Mouse (Mus musculus): ENCODE results near the gene Mki67. TPM values are rescaled to one million over a fixed set of nuclear protein-coding genes. Genes with fewer than 3 reads are reported as not detected.
"Not testable (repeated sequence)": the region's sequence is repeated elsewhere in the genome, so short reads cannot be mapped to it uniquely, and the experiment has no call there.

Mki67 gene
- polyA plus RNA-seq, 1 experiment from 2014 or later, result 5.6 TPM

DNA sequence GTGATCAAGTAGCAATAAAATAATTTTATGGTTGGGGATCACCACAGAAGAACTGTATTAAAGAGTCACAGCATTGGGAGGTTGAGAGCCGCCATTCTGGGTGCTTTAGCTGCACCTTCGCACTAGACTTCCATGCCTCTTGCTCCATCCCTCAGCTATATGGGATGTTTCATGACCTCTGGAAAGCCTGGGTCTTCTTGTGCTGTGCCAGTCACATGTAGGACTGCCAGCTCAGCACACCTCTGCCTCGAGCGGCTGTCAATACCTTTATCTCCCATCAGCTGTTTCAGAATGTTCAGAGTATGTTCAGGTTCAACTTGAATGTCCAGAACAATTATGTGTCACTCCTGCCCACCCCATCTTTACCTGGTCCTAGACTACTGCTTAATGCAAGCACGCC, 24.2 kb downstream of the Mki67 start:
- Histone ChIP-seq H3K9me3 (ENCODE audit: control insufficient read depth, low read length) (no peaks in the 10 kb centered on the region), H3K4me3 (ENCODE audit: low read length) (no peak overlapping the region), H3K27me3 (replicated peaks; ENCODE audit: control insufficient read depth, insufficient read depth, low read length) (no peaks in the 10 kb centered on the region), H3K9ac (ENCODE audit: low read depth, low read length) (no peak overlapping the region), H3K36me3 (ENCODE audit: control insufficient read depth, insufficient read depth, low read length) (no peaks in the 10 kb centered on the region), H3K4me2 (ENCODE audit: low read length) (no peak overlapping the region), H3K4me1 (ENCODE audit: control insufficient read depth, insufficient read depth, low read depth, low read length) (no peaks in the 10 kb centered on the region), H3K27ac (ENCODE audit: low read depth, low read length) (no peak overlapping the region)
- ATAC-seq, result no peak
- WGBS, result 97% methylated on average over 5 of the region's 5 CpGs

- ATAC-seq, result no peak
- Histone ChIP-seq H3K27me3 (replicated peaks; ENCODE audit: control insufficient read depth, insufficient read depth, low read length) (no peaks in the 10 kb centered on the region), H3K9me3 (ENCODE audit: control insufficient read depth, low read length) (no peaks in the 10 kb centered on the region), H3K4me2 (ENCODE audit: low read length) (no peak overlapping the region), H3K4me3 (ENCODE audit: low read length) (no peak overlapping the region), H3K27ac (ENCODE audit: low read depth, low read length) (no peak overlapping the region), H3K36me3 (ENCODE audit: control insufficient read depth, insufficient read depth, low read length) (no peaks in the 10 kb centered on the region), H3K4me1 (ENCODE audit: control insufficient read depth, insufficient read depth, low read depth, low read length) (no peaks in the 10 kb centered on the region), H3K9ac (ENCODE audit: low read depth, low read length) (no peak overlapping the region)
- WGBS, result 93% methylated on average over 7 of the region's 7 CpGs
Measured at GRCm38 (mm10) chr7:135689396-135689795, 26.8 kb downstream of the Mki67 start.

DNA sequence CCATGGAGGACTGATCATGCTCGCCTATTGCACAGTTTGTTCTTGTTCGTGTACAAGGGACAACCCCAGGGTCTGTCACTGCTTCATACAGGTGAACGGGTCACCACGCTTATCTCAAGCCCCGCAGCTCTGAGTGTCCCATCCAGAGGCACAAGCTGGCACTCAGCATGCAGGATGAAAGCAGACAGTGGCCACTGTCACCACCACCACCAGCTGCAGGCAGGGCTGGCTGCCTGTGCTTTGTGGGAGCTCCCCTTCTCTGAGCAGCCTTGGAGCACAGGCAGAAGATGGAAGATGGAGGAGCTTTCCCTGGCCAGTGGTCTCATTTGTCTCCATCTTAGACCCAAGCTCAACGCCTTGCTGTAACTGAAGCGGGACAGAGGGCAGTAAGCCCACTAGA, 31.2 kb downstream of the Mki67 start:
- Histone ChIP-seq H3K4me2 (ENCODE audit: low read length) (no peak overlapping the region), H3K36me3 (ENCODE audit: control insufficient read depth, insufficient read depth, low read length) (no peaks in the 10 kb centered on the region), H3K27me3 (replicated peaks; ENCODE audit: control insufficient read depth, insufficient read depth, low read length) (no peaks in the 10 kb centered on the region), H3K4me1 (ENCODE audit: control insufficient read depth, insufficient read depth, low read depth, low read length) (no peaks in the 10 kb centered on the region), H3K9ac (ENCODE audit: low read depth, low read length) (no peak overlapping the region), H3K4me3 (ENCODE audit: low read length) (no peak overlapping the region), H3K9me3 (ENCODE audit: control insufficient read depth, low read length) (no peaks in the 10 kb centered on the region), H3K27ac (ENCODE audit: low read depth, low read length) (no peak overlapping the region)
- WGBS, result 81% methylated on average over 7 of the region's 7 CpGs
- ATAC-seq, result no peak

DNA sequence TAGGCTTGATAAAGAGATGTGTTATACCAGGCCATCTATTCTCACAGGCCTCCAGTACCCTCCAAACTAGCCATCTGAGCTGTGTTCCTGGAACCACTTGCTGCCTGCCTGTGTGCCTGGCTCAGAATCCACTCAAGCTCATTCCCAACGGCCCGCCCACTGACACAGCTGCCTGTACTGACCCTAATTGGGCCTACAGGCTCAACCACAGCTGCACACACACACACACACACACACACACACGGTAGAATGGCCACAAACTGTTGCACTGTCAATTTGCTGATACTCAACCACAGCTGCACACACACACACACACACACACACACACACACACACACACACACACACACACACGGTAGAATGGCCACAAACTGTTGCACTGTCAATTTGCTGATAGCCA, 32.1 kb downstream of the Mki67 start:
- not testable (repeated sequence) for H3K27me3 ChIP-seq (replicated peaks; ENCODE audit: control insufficient read depth, insufficient read depth, low read length); H3K9me3 ChIP-seq (ENCODE audit: control insufficient read depth, low read length); H3K4me2 ChIP-seq (ENCODE audit: low read length); H3K9ac ChIP-seq (ENCODE audit: low read depth, low read length); H3K4me1 ChIP-seq (ENCODE audit: control insufficient read depth, insufficient read depth, low read depth, low read length); H3K27ac ChIP-seq (ENCODE audit: low read depth, low read length); H3K36me3 ChIP-seq (ENCODE audit: control insufficient read depth, insufficient read depth, low read length); ATAC-seq; H3K4me3 ChIP-seq (ENCODE audit: low read length)
- WGBS, result 68% methylated on average over 4 of the region's 4 CpGs

DNA sequence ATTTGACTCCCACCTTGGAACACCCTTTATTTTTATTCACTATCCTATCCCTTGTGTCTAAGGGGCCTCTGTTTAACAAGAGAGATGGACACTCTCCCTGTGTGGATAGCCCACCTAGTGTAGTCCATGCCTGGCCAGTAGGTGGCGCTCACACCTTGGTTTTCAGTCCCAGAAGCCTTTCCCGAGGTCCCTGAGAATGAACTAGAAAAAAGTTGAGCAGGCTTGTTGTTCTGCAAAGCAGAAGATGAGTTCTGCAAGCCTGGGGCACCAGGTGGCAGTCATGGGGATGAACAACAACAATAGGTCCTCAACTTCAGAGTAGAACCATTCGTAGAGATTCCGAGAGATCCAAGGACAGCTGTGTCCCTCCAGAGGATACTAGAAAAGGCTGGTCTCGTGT, 35.8 kb downstream of the Mki67 start:
- H3K36me3 ChIP-seq (ENCODE audit: control insufficient read depth, insufficient read depth, low read length), result no peaks in the 10 kb centered on the region
- H3K4me1 ChIP-seq (ENCODE audit: control insufficient read depth, insufficient read depth, low read depth, low read length), result no peaks in the 10 kb centered on the region
- no peak overlapping the region for H3K9ac ChIP-seq (ENCODE audit: low read depth, low read length)
- no peak overlapping the region for H3K4me3 ChIP-seq (ENCODE audit: low read length)
- ATAC-seq, result no peak
- H3K4me2 ChIP-seq (ENCODE audit: low read length), result no peak overlapping the region
- 68% methylated on average over 5 of the region's 5 CpGs for WGBS
- no peak overlapping the region for H3K27ac ChIP-seq (ENCODE audit: low read depth, low read length)
- no peaks in the 10 kb centered on the region for H3K27me3 ChIP-seq (replicated peaks; ENCODE audit: control insufficient read depth, insufficient read depth, low read length)
- H3K9me3 ChIP-seq (ENCODE audit: control insufficient read depth, low read length), result no peaks in the 10 kb centered on the region

- Histone ChIP-seq H3K4me1 (ENCODE audit: control insufficient read depth, insufficient read depth, low read depth, low read length) (no peaks in the 10 kb centered on the region), H3K27ac (ENCODE audit: low read depth, low read length) (no peak overlapping the region), H3K9me3 (ENCODE audit: control insufficient read depth, low read length) (no peaks in the 10 kb centered on the region), H3K36me3 (ENCODE audit: control insufficient read depth, insufficient read depth, low read length) (no peaks in the 10 kb centered on the region; the same call in 1 of the 2 replicates), H3K27me3 (replicated peaks; ENCODE audit: control insufficient read depth, insufficient read depth, low read length) (no peaks in the 10 kb centered on the region), H3K4me3 (ENCODE audit: low read length) (no peak overlapping the region), H3K9ac (ENCODE audit: low read depth, low read length) (no peak overlapping the region), H3K4me2 (ENCODE audit: low read length) (no peak overlapping the region)
- 78% methylated on average over 8 of the region's 8 CpGs for WGBS
- no peak for ATAC-seq
Measured at GRCm38 (mm10) chr7:135676722-135677121, 39.4 kb downstream of the Mki67 start.

GRCm38 (mm10) chr7:135673576-135673975, 42.6 kb downstream of the Mki67 start:
- Histone ChIP-seq H3K9me3 (ENCODE audit: control insufficient read depth, low read length) (no peaks in the 10 kb centered on the region), H3K4me1 (ENCODE audit: control insufficient read depth, insufficient read depth, low read depth, low read length) (no peaks in the 10 kb centered on the region), H3K4me2 (ENCODE audit: low read length) (no peak overlapping the region), H3K36me3 (ENCODE audit: control insufficient read depth, insufficient read depth, low read length) (no peaks in the 10 kb centered on the region; the same call in 1 of the 2 replicates), H3K27me3 (replicated peaks; ENCODE audit: control insufficient read depth, insufficient read depth, low read length) (no peaks in the 10 kb centered on the region), H3K9ac (ENCODE audit: low read depth, low read length) (no peak overlapping the region), H3K27ac (ENCODE audit: low read depth, low read length) (no peak overlapping the region), H3K4me3 (ENCODE audit: low read length) (no peak overlapping the region)
- WGBS, result 51% methylated on average over 3 of the region's 3 CpGs
- no peak for ATAC-seq

- H3K27ac ChIP-seq (ENCODE audit: low read depth, low read length), result no peak overlapping the region
- no peaks in the 10 kb centered on the region for H3K9me3 ChIP-seq (ENCODE audit: control insufficient read depth, low read length)
- no peak overlapping the region for H3K4me3 ChIP-seq (ENCODE audit: low read length)
- WGBS, result 37% methylated on average over 16 of the region's 16 CpGs
- no peaks in the 10 kb centered on the region for H3K4me1 ChIP-seq (ENCODE audit: control insufficient read depth, insufficient read depth, low read depth, low read length)
- H3K4me2 ChIP-seq (ENCODE audit: low read length), result no peak overlapping the region
- no peak overlapping the region for H3K9ac ChIP-seq (ENCODE audit: low read depth, low read length)
- H3K27me3 ChIP-seq (replicated peaks; ENCODE audit: control insufficient read depth, insufficient read depth, low read length), result no peaks in the 10 kb centered on the region
- no peaks in the 10 kb centered on the region; the same call in 1 of the 2 replicates for H3K36me3 ChIP-seq (ENCODE audit: control insufficient read depth, insufficient read depth, low read length)
- ATAC-seq, result peak; percentile 37; the same call in 1 of the 2 replicates
Measured at GRCm38 (mm10) chr7:135668852-135669739, 47.1 kb downstream of the Mki67 start.

DNA sequence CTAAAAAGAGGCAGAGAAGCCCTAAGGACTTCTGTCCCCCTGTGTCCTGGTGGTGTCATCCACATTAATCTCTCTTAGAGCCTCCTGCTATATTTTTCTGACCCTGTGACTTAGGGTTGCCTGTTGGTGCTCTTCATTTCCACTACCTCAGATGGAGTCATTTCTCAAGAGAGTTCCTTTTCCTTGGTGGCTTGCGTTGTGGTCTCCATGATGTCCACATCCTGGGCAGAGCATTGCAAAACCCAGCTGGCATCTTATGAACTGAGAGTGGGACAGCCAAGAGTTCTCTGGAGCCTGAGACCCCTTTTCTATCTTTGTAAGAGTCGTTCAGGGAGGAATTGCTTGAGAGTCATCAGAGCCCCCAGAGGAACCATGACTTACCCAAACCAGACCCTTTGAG, 49.8 kb downstream of the Mki67 start:
- Histone ChIP-seq H3K36me3 (ENCODE audit: control insufficient read depth, insufficient read depth, low read length) (no peaks in the 10 kb centered on the region), H3K27me3 (replicated peaks; ENCODE audit: control insufficient read depth, insufficient read depth, low read length) (no peaks in the 10 kb centered on the region), H3K4me1 (ENCODE audit: control insufficient read depth, insufficient read depth, low read depth, low read length) (no peaks in the 10 kb centered on the region), H3K9me3 (ENCODE audit: control insufficient read depth, low read length) (no peaks in the 10 kb centered on the region), H3K9ac (ENCODE audit: low read depth, low read length) (no peak overlapping the region), H3K4me2 (ENCODE audit: low read length) (no peak overlapping the region), H3K4me3 (ENCODE audit: low read length) (no peak overlapping the region), H3K27ac (ENCODE audit: low read depth, low read length) (no peak overlapping the region)
- 88% methylated on average over 2 of the region's 2 CpGs for WGBS
- ATAC-seq, result no peak

All from hindbrain, embryonic 16.5 days (tissue).